Mouse (Mus musculus) ES-CJ7 (cell line): ENCODE measurements around the gene Lrtm2.
"Not testable (repeated sequence)": the region's sequence is repeated elsewhere in the genome, so short reads cannot be mapped to it uniquely, and the experiment has no call there.

Experiments
- DNase-seq: peaks from one replicate; pipeline ENCODE4 v3.0.0; 2011; ENCODE audit warnings: low read depth, low spot score

Gene Lrtm2

GRCm38 (mm10) chr6:119330506-119330905 is at the start of gene Lrtm2:
TSS of gene Lrtm2 (minus strand) at chr6:119330766.
- DNase-seq, result peak; percentile 34

- DNase-seq, result no peak
These were observed 48.1 kb upstream of the Lrtm2 start for GRCm38 (mm10) chr6:119378631-119379030.

- DNase-seq, result no peak
These were observed 47.0 kb upstream of the Lrtm2 start for GRCm38 (mm10) chr6:119377613-119378012.

GRCm38 (mm10) chr6:119375035-119375434 is 44.5 kb upstream of the Lrtm2 start:
- no peak for DNase-seq

GRCm38 (mm10) chr6:119373000-119373705 is 42.6 kb upstream of the Lrtm2 start:
- DNase-seq, result no peak

- no peak for DNase-seq
These were observed 41.7 kb upstream of the Lrtm2 start for GRCm38 (mm10) chr6:119372237-119372636.

GRCm38 (mm10) chr6:119371624-119372023 is 41.1 kb upstream of the Lrtm2 start:
- DNase-seq, result no peak

GRCm38 (mm10) chr6:119367382-119367781 is 36.8 kb upstream of the Lrtm2 start:
- DNase-seq, result no peak

GRCm38 (mm10) chr6:119366800-119367199 is 36.2 kb upstream of the Lrtm2 start:
- not testable (repeated sequence) for DNase-seq

- DNase-seq, result no peak
These were observed 33.0 kb upstream of the Lrtm2 start for GRCm38 (mm10) chr6:119363593-119363992.

GRCm38 (mm10) chr6:119360925-119361702 is 30.5 kb upstream of the Lrtm2 start:
- DNase-seq, result no peak

GRCm38 (mm10) chr6:119360250-119360649 is 29.7 kb upstream of the Lrtm2 start:
- DNase-seq, result not testable (repeated sequence)

- DNase-seq, result no peak
These were observed 27.5 kb upstream of the Lrtm2 start for GRCm38 (mm10) chr6:119358020-119358571.

GRCm38 (mm10) chr6:119352501-119352900 is 21.9 kb upstream of the Lrtm2 start:
- no peak for DNase-seq

- no peak for DNase-seq
These were observed 21.1 kb upstream of the Lrtm2 start for GRCm38 (mm10) chr6:119351656-119352055.

- no peak for DNase-seq
These were observed 20.2 kb upstream of the Lrtm2 start for GRCm38 (mm10) chr6:119350703-119351198.

GRCm38 (mm10) chr6:119348234-119348633 is 17.7 kb upstream of the Lrtm2 start:
- peak; percentile 77 for DNase-seq

GRCm38 (mm10) chr6:119347813-119348212 is 17.2 kb upstream of the Lrtm2 start:
- no peak for DNase-seq

GRCm38 (mm10) chr6:119346257-119346656 is 15.7 kb upstream of the Lrtm2 start:
- no peak for DNase-seq

- DNase-seq, result peak; percentile 51
These were observed 10.8 kb upstream of the Lrtm2 start for GRCm38 (mm10) chr6:119341409-119341808.

GRCm38 (mm10) chr6:119338121-119338912 is 7.8 kb upstream of the Lrtm2 start:
- DNase-seq, result peak; percentile 84

- DNase-seq, result no peak
These were observed 6.7 kb upstream of the Lrtm2 start for GRCm38 (mm10) chr6:119337287-119337686.
